ENCODE assay signal across 8 mouse cellular contexts in genomic region chr12:54187812-54188600, GRCm38 (mm10). TPM values are rescaled to one million over a fixed set of nuclear protein-coding genes. Genes with fewer than 3 reads are reported as not detected.
DNase-seq lines count a peak whose midpoint lies in the region; ATAC-seq lines count a peak whose summit lies in the region.

No protein-coding gene starts in this region.

- intact Hi-C loops in heart, postnatal 25 days (cut with DNase I): loop anchor here (5.0 kb wide), 1 partner anchor 61 kb away; no protein-coding TSS in a partner anchor

- no peaks in the 10 kb centered on the region for H3K9me3 ChIP-seq in liver, embryonic 11.5 days (ENCODE audit: control insufficient read depth, low read length)

- peaks cover 34% of the 10 kb centered on the region for H3K4me1 ChIP-seq in liver, embryonic 11.5 days (replicated peaks; ENCODE audit: control insufficient read depth, insufficient read depth, low read length)

- no peak for ATAC-seq in liver, embryonic 11.5 days (replicated peaks; ENCODE audit: low FRiP score)

- no peaks in the 10 kb centered on the region for H3K36me3 ChIP-seq in liver, embryonic 11.5 days (ENCODE audit: control insufficient read depth, insufficient read depth, low read length)

- peak overlapping the region; percentile 48 for H3K27ac ChIP-seq in liver, embryonic 11.5 days (ENCODE audit: low read depth, low read length)

- no peak overlapping the region for H3K9ac ChIP-seq in liver, embryonic 11.5 days (ENCODE audit: low read depth, low read length)

- H3K27me3 ChIP-seq in liver, embryonic 11.5 days (replicated peaks; ENCODE audit: control insufficient read depth, insufficient read depth, low read length): peaks cover 3% of the 10 kb centered on the region; the same call in 1 of the 2 replicates

- H3K4me2 ChIP-seq in liver, embryonic 11.5 days: peak overlapping the region; percentile 31

- DNase-seq in 416B (ENCODE audit: low read depth) (peak; percentile 100), NIH3T3 (ENCODE audit: low read depth) (peak; percentile 72)
- peak; percentile 40 for DNase-seq in heart, postnatal 25 days (ENCODE audit: low spot score)
- DNase-seq in liver, embryonic 11.5 days (ENCODE audit: low spot score): no peak
- peak; percentile 59 for DNase-seq in thymus, postnatal 4 days
- no peak for DNase-seq in embryo, embryonic 10.5 days (ENCODE audit: low spot score)
- DNase-seq in B cell, adult 2 months: no peak
- DNase-seq in right cerebral cortex, postnatal 10 days (ENCODE audit: low spot score in 2 of 2): no peak

- H3K4me3 ChIP-seq in liver, embryonic 11.5 days (ENCODE audit: low read depth, low read length): no peak overlapping the region

- 26% methylated on average over 17 of the region's 17 CpGs for WGBS in liver, embryonic 11.5 days

RNA-seq across cellular contexts. Expression of gene Egln3, which starts 15.7 kb away (rescaled TPM):
- 10 to 100 TPM; 96.7 to 97.4 TPM for total RNA-seq in heart, postnatal 25 days (2021)
- polyA plus RNA-seq in liver, embryonic 11.5 days (2014; fragmentation: Nextera tagmentation; extraction: Ambion mirVana): 11.6 TPM in 2 replicates

Comparison
In these comparisons a context has a peak if more than half of its experiments do, and no peak if none do; other contexts are left out.
1. DNase-seq: peak in 416B (single experiment), NIH3T3 (single experiment), heart, postnatal 25 days (single experiment) and thymus, postnatal 4 days (single experiment); none in liver, embryonic 11.5 days (single experiment), embryo, embryonic 10.5 days (single experiment), B cell, adult 2 months (0 of 2) and right cerebral cortex, postnatal 10 days (0 of 2).